Mouse (Mus musculus) limb, embryonic 15.5 days (tissue): ENCODE measurements at regions not wholly inside any gene's neighbourhood (a gene's known extent, or its start where the extent isn't known, plus 50 kb on each side); places are given as distances from the start of the nearest gene placed in this dataset.
A peak's percentile ranks its signal among the peaks of the same experiment; 100 is the strongest.

Experiments
- ATAC-seq: fragments of 200-750 bp; cut with Nextera tagmentation; 2 replicates; pipeline ENCODE4 v1.8.0; 2017; ENCODE audit warnings: low read depth, moderate TSS enrichment; ENCODE audit not compliant: insufficient number of reproducible peaks, low FRiP score, low TSS enrichment
- H3K27ac ChIP-seq: fragments of 300-500 bp; sonication (generic); 2 replicates; pipeline ENCODE4 v1.5.1; 2015; ENCODE audit warnings: moderate library complexity, mild to moderate bottlenecking, inconsistent platforms
- H3K27me3 ChIP-seq: fragments of 300-500 bp; sonication (generic); 2 replicates; pipeline ENCODE4 v1.6.1; 2015; ENCODE audit warnings: inconsistent platforms
- H3K36me3 ChIP-seq: fragments of 300-500 bp; sonication (generic); 2 replicates; pipeline ENCODE4 v1.6.1; 2015; ENCODE audit warnings: inconsistent platforms
- H3K4me1 ChIP-seq: fragments of 300-500 bp; sonication (generic); 2 replicates; pipeline ENCODE4 v1.6.1; 2015; ENCODE audit warnings: inconsistent platforms
- H3K4me2 ChIP-seq: fragments of 300-500 bp; sonication (generic); 2 replicates; pipeline ENCODE4 v1.6.1; 2015; ENCODE audit warnings: mild to moderate bottlenecking, inconsistent platforms
- H3K4me3 ChIP-seq: fragments of 300-500 bp; sonication (generic); 2 replicates; pipeline ENCODE4 v1.5.1; 2015; ENCODE audit warnings: mild to moderate bottlenecking, inconsistent platforms
- H3K9ac ChIP-seq: fragments of 300-500 bp; sonication (generic); 2 replicates; pipeline ENCODE4 v1.6.1; 2015; ENCODE audit warnings: inconsistent platforms
- H3K9me3 ChIP-seq: fragments of 300-500 bp; sonication (generic); 2 replicates; pipeline ENCODE4 v1.6.1; 2016; ENCODE audit warnings: inconsistent platforms
- WGBS: fragments of 180-500 bp; shearing (Covaris S2); methylation state at CpG from one replicate; pipeline ENCODE4 v1.1.7; 2015; 5-methylcytosine and 5-hydroxymethylcytosine counted together

GRCm38 (mm10) chr15:74420550-74420949 is 215.6 kb downstream of the Mroh4 start:
- H3K27ac ChIP-seq = no peak overlapping the region
- H3K27me3 ChIP-seq = no peaks in the 10 kb centered on the region
- H3K9ac ChIP-seq = no peak overlapping the region
- H3K4me3 ChIP-seq = no peak overlapping the region
- no peaks in the 10 kb centered on the region for H3K36me3 ChIP-seq
- H3K4me2 ChIP-seq = no peak overlapping the region
- 74% methylated on average over 8 of the region's 8 CpGs for WGBS
- ATAC-seq = no peak
- no peaks in the 10 kb centered on the region for H3K4me1 ChIP-seq
- H3K9me3 ChIP-seq = no peaks in the 10 kb centered on the region

DNA sequence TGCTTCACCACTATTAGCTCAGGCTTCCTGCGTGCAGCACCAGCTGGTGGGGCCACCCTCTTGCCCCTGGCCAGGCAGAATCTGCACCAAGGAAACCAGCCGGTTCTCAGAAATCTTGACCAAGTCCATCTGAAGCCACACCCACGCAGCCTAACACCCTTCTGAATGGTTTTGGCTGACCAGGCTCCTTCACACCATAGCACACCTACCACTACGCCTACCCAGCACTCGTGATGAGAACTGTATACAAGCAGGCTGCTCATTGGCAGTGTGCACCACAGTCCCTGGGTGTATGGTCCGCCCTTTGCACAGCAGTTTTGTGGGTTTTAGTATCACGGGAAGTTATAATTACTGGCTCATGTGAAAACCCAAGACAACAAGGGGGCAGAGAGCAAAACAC is 217.5 kb downstream of the Mroh4 start:
- no peaks in the 10 kb centered on the region for H3K9me3 ChIP-seq
- no peak for ATAC-seq
- no peak overlapping the region for H3K9ac ChIP-seq
- H3K27ac ChIP-seq = no peak overlapping the region
- no peak overlapping the region for H3K4me3 ChIP-seq
- 77% methylated on average over 7 of the region's 7 CpGs for WGBS
- no peaks in the 10 kb centered on the region for H3K27me3 ChIP-seq
- no peaks in the 10 kb centered on the region for H3K36me3 ChIP-seq
- no peak overlapping the region for H3K4me2 ChIP-seq
- no peaks in the 10 kb centered on the region for H3K4me1 ChIP-seq

DNA sequence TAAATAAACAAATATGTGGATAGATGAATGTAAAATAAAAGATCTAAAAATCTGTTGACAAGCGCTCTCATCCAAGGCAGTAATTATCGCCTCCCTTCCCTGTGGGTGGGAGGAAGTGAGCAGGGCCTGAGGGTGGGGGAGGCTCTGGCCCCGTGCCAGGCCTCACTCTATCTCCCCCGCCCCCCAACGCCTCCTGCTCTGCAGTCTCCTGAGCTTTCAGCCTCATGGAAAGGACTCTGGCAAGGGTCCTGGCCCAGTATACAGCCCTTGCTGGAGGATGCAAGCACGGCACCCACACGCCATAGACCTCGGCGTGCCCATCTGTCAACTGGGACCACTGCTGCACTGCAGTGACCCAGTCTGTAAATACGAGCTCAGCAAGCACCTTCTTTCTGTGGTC is 222.9 kb downstream of the Mroh4 start:
- Histone ChIP-seq H3K27ac (no peak overlapping the region), H3K9me3 (no peaks in the 10 kb centered on the region), H3K9ac (no peak overlapping the region), H3K27me3 (no peaks in the 10 kb centered on the region), H3K36me3 (no peaks in the 10 kb centered on the region), H3K4me2 (no peak overlapping the region), H3K4me1 (peaks cover 4% of the 10 kb centered on the region; the same call in 1 of the 2 replicates), H3K4me3 (no peak overlapping the region)
- 43% methylated on average over 10 of the region's 10 CpGs for WGBS
- no peak for ATAC-seq

DNA sequence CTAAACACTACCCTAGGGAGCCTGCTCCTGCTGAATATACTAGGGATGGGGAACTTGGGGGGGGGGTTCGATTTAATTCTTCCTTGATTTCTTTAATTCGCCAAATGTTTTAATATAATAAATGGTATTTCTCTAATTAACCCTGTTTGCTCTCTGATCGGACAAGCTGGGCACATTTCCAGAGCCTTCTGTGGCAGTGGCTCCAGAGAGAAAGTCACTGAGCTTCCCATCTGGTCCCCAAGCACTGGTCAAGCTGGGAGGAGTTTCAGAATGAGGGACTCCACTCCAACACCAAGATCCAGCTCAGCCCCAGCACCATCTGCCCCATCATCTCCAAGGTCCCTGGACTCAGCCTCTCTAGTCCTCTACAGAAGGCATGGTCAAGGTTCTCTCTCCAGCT is 223.9 kb downstream of the Mroh4 start:
- H3K4me2 ChIP-seq = no peak overlapping the region
- H3K9me3 ChIP-seq = no peaks in the 10 kb centered on the region
- WGBS = 81% methylated on average over 3 of the region's 3 CpGs
- no peak for ATAC-seq
- H3K4me1 ChIP-seq = peaks cover 4% of the 10 kb centered on the region; the same call in 1 of the 2 replicates
- no peak overlapping the region for H3K9ac ChIP-seq
- H3K27me3 ChIP-seq = no peaks in the 10 kb centered on the region
- H3K27ac ChIP-seq = no peak overlapping the region
- no peak overlapping the region for H3K4me3 ChIP-seq
- H3K36me3 ChIP-seq = no peaks in the 10 kb centered on the region

DNA sequence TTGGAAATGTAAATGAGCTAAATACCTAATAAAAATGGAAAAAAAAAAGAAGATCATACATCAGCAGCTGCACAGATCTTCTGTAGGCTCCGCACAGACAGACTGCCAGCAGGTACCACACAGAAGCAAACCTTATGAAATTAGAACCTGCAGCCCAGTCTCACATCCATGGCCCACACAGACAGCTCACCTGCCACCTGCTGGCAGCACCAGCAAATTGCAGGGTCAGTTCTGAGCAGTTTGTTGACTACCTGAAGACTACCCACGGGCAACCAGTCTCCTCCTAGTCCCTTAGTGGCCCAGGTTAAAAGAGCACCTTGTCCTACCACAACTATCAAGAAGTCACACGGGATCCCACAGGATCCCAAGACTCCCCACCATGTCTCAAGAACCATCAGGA is 225.1 kb downstream of the Mroh4 start:
- WGBS = 65% methylated on average over 3 of the region's 3 CpGs
- Histone ChIP-seq H3K4me1 (peaks cover 4% of the 10 kb centered on the region; the same call in 1 of the 2 replicates), H3K9me3 (no peaks in the 10 kb centered on the region), H3K36me3 (no peaks in the 10 kb centered on the region), H3K4me2 (no peak overlapping the region), H3K27ac (no peak overlapping the region), H3K9ac (no peak overlapping the region), H3K27me3 (no peaks in the 10 kb centered on the region), H3K4me3 (no peak overlapping the region)
- no peak for ATAC-seq

DNA sequence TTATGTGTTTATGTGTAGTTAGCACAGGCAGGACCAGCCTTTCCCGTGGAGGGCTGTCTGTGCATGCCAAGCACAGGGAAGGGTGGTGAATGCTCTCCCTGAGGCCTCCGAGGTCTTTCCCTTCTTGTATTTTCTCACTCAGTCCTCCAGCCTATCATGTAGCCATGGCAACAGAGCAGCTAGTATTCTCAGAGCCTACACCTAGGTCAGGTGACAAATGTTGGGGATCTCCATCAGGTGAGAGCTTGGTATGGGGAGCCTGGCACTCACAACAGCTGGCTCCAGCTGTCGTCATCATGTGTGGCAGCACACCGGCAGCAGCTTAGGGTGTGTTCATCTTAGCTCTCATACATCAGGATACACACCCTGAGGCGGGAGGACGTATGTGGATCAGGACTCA is 231.3 kb downstream of the Mroh4 start:
- ATAC-seq = no peak
- no peak overlapping the region for H3K9ac ChIP-seq

GRCm38 (mm10) chr15:74401275-74401674 is 234.9 kb downstream of the Mroh4 start:
- 89% methylated on average over 7 of the region's 7 CpGs for WGBS
- ATAC-seq = no peak
- Histone ChIP-seq H3K4me1 (no peaks in the 10 kb centered on the region), H3K27ac (no peak overlapping the region), H3K4me3 (no peak overlapping the region), H3K4me2 (no peak overlapping the region), H3K27me3 (no peaks in the 10 kb centered on the region), H3K9ac (no peak overlapping the region), H3K9me3 (no peaks in the 10 kb centered on the region), H3K36me3 (no peaks in the 10 kb centered on the region)

More for the DNA sequence above, 231.3 kb downstream of the Mroh4 start:
- H3K9me3 ChIP-seq = no peaks in the 10 kb centered on the region
- H3K27me3 ChIP-seq = no peaks in the 10 kb centered on the region
- no peak overlapping the region for H3K4me2 ChIP-seq
- 69% methylated on average over 6 of the region's 6 CpGs for WGBS
- H3K27ac ChIP-seq = no peak overlapping the region
- no peaks in the 10 kb centered on the region for H3K4me1 ChIP-seq
- no peak overlapping the region for H3K4me3 ChIP-seq
- H3K36me3 ChIP-seq = no peaks in the 10 kb centered on the region

GRCm38 (mm10) chr15:74396029-74396428 is 240.1 kb downstream of the Mroh4 start:
- H3K27me3 ChIP-seq = no peaks in the 10 kb centered on the region
- H3K9me3 ChIP-seq = no peaks in the 10 kb centered on the region
- H3K9ac ChIP-seq = no peak overlapping the region
- 86% methylated on average over 8 of the region's 8 CpGs for WGBS
- no peak overlapping the region for H3K4me2 ChIP-seq
- no peak overlapping the region for H3K27ac ChIP-seq
- H3K36me3 ChIP-seq = no peaks in the 10 kb centered on the region
- H3K4me1 ChIP-seq = 0 out of 2 replicates have a peak, but pooled peaks cover 6% of the 10 kb centered on the region
- no peak for ATAC-seq
- no peak overlapping the region for H3K4me3 ChIP-seq

GRCm38 (mm10) chr15:74387533-74387932 is 248.6 kb downstream of the Mroh4 start:
- Histone ChIP-seq H3K4me3 (no peak overlapping the region), H3K9ac (no peak overlapping the region), H3K36me3 (no peaks in the 10 kb centered on the region), H3K4me1 (0 out of 2 replicates have a peak, but pooled peaks cover 6% of the 10 kb centered on the region), H3K9me3 (no peaks in the 10 kb centered on the region), H3K4me2 (no peak overlapping the region), H3K27ac (no peak overlapping the region), H3K27me3 (no peaks in the 10 kb centered on the region)
- WGBS = 8% methylated on average over 3 of the region's 3 CpGs
- no peak for ATAC-seq

DNA sequence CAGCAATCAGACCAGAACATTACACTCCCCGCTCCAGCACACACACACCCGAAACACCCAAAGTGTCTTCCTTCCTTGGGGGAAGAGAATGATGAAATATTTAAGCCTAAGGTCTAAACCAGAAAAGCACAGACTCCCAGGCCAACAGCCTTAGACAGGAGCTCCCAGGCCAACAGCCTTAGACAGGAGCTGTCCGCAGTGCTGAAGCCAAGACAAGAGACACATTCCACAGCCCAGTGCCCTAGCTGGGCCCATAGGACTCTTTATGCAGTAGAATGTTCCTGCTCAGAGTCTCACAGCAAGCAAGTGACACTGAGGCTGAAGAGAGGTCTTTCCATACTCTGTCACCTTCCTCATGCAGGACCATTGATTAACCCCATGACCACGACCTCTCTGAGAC is 253.6 kb downstream of the Mroh4 start:
- Histone ChIP-seq H3K9ac (no peak overlapping the region), H3K4me3 (no peak overlapping the region)
- ATAC-seq = no peak

DNA sequence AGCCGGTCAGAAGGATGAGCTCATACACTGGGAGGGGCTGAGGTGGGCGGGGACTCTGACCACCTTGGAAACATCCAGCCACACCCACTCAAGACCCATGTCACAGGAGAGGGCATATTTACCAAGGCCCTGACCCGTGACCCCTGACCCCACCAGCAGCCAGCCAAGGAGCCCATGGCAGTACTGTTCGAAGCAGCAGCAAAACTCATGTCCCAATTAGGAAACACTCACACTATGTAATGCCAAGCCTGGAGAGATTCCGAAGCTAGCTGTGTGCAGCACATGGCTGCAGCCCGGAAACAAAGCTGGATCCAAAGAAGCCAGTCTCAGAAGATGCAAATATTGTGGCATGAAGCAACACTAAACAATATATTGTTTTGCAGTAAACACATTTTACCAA is 256.8 kb downstream of the Mroh4 start:
- no peak overlapping the region for H3K9ac ChIP-seq
- no peak overlapping the region for H3K4me3 ChIP-seq
- WGBS = 91% methylated on average over 6 of the region's 6 CpGs
- no peak overlapping the region for H3K4me2 ChIP-seq
- peak; percentile 56; the same call in 1 of the 2 replicates for ATAC-seq
- H3K27ac ChIP-seq = no peak overlapping the region
- no peaks in the 10 kb centered on the region for H3K27me3 ChIP-seq
- H3K36me3 ChIP-seq = no peaks in the 10 kb centered on the region
- no peaks in the 10 kb centered on the region for H3K9me3 ChIP-seq
- H3K4me1 ChIP-seq = no peaks in the 10 kb centered on the region

More for the DNA sequence above, 253.6 kb downstream of the Mroh4 start:
- no peak overlapping the region for H3K27ac ChIP-seq
- H3K27me3 ChIP-seq = no peaks in the 10 kb centered on the region
- H3K36me3 ChIP-seq = no peaks in the 10 kb centered on the region
- H3K4me1 ChIP-seq = no peaks in the 10 kb centered on the region
- 62% methylated on average over 4 of the region's 4 CpGs for WGBS
- no peaks in the 10 kb centered on the region for H3K9me3 ChIP-seq
- H3K4me2 ChIP-seq = no peak overlapping the region

GRCm38 (mm10) chr15:74369461-74369860 is 266.7 kb downstream of the Mroh4 start:
- Histone ChIP-seq H3K27me3 (no peaks in the 10 kb centered on the region), H3K9ac (no peak overlapping the region), H3K27ac (no peak overlapping the region), H3K4me2 (no peak overlapping the region), H3K4me1 (no peaks in the 10 kb centered on the region), H3K36me3 (no peaks in the 10 kb centered on the region), H3K9me3 (no peaks in the 10 kb centered on the region), H3K4me3 (no peak overlapping the region)
- no peak for ATAC-seq
- WGBS = 73% methylated on average over 3 of the region's 3 CpGs

DNA sequence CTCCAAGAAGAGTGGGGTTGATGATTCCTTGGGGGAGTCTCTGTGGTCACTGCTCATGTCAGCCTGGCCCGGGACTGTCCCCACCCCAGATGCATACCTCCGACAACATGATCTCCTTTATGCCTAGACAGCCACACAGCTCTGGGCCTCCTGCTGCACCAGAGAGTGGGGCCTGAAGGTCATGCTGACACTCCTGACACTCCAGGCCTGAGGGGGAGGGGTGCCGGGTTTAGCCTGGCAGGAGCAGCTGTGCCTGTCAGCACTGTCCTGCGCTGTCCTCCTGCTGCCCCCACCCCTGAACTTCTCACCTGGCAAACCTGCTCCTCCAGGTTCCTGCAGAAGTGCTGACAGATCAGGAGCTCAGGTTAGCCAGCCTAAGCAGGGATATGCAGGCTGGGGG is 288.2 kb downstream of the Mroh4 start:
- WGBS = 32% methylated on average over 4 of the region's 4 CpGs
- H3K9ac ChIP-seq = no peak overlapping the region
- H3K27me3 ChIP-seq = no peaks in the 10 kb centered on the region
- no peak overlapping the region for H3K4me2 ChIP-seq
- H3K27ac ChIP-seq = no peak overlapping the region
- H3K4me3 ChIP-seq = no peak overlapping the region
- no peaks in the 10 kb centered on the region for H3K36me3 ChIP-seq
- no peaks in the 10 kb centered on the region for H3K4me1 ChIP-seq
- no peak for ATAC-seq
- no peaks in the 10 kb centered on the region for H3K9me3 ChIP-seq
